Mouse (Mus musculus): ENCODE measurements around the gene Madcam1. TPM values are rescaled to one million over a fixed set of nuclear protein-coding genes. Genes with fewer than 3 reads are reported as not detected.

Gene Madcam1
- polyA plus RNA-seq, 1 experiment from 2014 or later, result 0.82 TPM

DNA sequence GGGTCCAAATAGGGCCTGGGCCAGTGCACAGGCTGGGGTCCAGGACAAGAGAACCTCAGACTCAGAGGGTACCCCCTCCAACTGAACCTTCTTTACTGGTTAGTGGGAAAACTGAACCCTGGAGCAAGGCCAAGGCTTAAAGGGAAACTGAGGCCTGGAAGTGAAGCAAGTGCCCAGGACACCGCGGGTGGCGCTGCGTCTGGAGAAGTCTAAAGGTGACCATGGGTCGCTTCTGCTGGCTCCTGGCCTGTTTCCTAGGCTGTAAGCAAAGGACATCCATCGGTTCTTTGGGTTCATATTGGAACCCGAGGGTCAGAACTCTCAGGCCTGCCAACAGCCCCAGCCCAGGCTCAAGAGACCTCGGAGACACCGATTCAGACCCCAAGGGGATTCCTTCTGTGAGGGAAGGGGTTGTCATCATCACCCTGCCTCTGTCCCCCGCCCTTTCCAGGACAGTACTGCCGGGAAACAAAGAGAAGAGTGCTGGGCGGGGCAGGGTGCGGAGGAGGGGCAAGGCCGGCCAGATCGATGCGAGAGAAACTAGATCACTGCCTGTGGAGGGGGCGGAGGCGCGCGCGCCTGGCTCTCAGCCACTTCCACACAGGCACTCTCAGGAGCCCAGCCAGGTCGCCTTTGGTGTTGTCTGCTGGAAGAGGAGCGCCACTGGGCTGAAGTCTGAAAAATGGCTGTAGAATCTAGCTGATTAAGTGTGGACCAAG, 25.7 kb upstream of the Madcam1 start:
- Histone ChIP-seq H3K9me3 (no peaks in the 10 kb centered on the region), H3K27ac (replicated peaks) (no peak overlapping the region), H3K9ac (peak overlapping the region; percentile 84), H3K4me1 (peaks cover 23% of the 10 kb centered on the region), H3K36me3 (no peaks in the 10 kb centered on the region), H3K4me2 (peak overlapping the region; percentile 96), H3K4me3 (peak overlapping the region; percentile 75), H3K27me3 (replicated peaks) (peaks cover 55% of the 10 kb centered on the region)
- ATAC-seq (ENCODE audit: extremely low read depth, insufficient number of reproducible peaks, low FRiP score, low TSS enrichment), result no peak
- 6% methylated on average over 23 of the region's 23 CpGs for WGBS

DNA sequence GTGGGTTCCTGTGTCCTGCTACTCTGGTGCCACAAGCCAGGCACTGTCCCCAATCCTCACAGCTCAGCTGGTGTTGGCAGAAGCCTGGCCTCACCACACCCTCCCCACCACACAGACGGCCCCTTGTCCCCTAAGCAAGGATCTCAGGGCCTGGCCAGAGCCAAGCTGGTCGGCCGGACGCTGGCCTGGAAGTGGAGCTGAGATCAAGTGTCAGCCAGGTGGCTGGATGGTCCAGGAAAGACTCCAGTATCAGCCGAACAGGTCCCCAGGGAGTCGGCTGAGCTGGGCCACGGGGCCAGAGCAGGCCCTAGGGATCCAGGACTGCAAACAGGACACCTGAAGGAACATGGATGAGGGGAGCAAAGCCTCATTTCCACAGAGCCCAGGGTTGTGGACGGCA, 18.6 kb upstream of the Madcam1 start, which contains the start of gene Odf3l2:
TSS of gene Odf3l2 (minus strand) at position 28 of the 400 bp plus-strand sequence.
- 66% methylated on average over 8 of the region's 8 CpGs for WGBS

DNA sequence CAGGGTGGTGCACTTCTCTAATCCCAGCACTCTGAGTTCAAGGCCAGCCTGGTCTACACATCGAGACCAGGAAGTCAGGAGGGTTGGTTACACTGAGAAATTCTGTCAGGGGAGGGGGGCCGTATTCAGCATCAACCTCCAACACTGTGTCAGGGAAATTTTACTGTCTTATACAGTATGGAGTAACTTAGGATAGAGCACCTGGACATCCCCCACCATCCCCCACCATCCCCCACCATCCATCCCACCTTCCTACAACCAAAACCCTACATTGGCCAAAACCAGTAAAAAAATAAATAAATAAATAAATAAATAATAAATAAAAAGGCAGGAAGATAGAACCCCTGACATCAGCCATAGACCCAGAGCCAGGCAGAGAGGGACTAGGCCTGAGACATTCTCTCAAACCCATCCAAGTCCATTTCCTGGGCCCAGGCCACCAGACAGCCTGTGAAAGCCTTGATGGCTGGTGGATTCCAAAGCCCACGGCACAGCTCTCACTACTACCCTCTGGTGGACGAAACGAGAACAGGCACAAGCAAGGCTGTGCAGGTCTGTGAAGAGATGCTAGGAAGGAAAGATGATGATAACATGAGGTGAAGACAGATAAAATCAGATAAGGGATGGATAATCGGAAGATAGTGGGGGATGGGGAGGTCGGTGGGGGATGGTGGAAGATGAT, 15.1 kb upstream of the Madcam1 start:
- 21% methylated on average over 7 of the region's 7 CpGs for WGBS
- no peak for ATAC-seq (ENCODE audit: extremely low read depth, insufficient number of reproducible peaks, low FRiP score, low TSS enrichment)
- Histone ChIP-seq H3K4me3 (no peak overlapping the region), H3K27me3 (replicated peaks) (peaks cover 30% of the 10 kb centered on the region), H3K36me3 (no peaks in the 10 kb centered on the region), H3K4me2 (no peak overlapping the region), H3K9ac (no peak overlapping the region), H3K27ac (replicated peaks) (no peak overlapping the region), H3K9me3 (no peaks in the 10 kb centered on the region), H3K4me1 (no peaks in the 10 kb centered on the region)

More for the DNA sequence above, 18.6 kb upstream of the Madcam1 start, which contains the start of gene Odf3l2:
- no peaks in the 10 kb centered on the region for H3K9me3 ChIP-seq
- no peaks in the 10 kb centered on the region for H3K4me1 ChIP-seq
- H3K36me3 ChIP-seq, result no peaks in the 10 kb centered on the region
- no peak within 1 kb of the TSS for H3K9ac ChIP-seq
- no peak for ATAC-seq (ENCODE audit: extremely low read depth, insufficient number of reproducible peaks, low FRiP score, low TSS enrichment)
- H3K27ac ChIP-seq (replicated peaks), result no peak within 1 kb of the TSS
- H3K4me3 ChIP-seq, result no peak within 1 kb of the TSS
- no peak within 1 kb of the TSS for H3K4me2 ChIP-seq
- H3K27me3 ChIP-seq (replicated peaks), result peaks cover 11% of the 10 kb centered on the region

DNA sequence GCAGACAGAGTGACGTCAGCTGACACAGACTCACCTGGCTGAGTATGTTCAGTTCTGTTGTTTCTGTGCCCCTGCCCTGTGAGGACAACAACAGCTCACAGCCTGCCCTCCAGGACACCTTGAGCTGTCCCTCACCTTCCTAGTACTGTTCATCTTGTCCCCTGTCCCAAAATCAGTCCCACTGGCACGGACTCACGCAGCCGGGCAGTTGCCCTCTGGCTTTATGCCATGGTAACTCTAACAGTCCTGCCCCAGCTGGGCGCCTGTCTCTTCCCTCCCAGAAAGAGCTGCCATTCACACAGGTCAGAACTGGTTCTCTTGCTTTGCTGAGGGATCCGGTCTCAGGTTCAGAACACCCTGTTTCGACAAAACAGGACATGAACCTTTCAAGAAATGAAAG, 11.6 kb upstream of the Madcam1 start:
- H3K36me3 ChIP-seq, result no peaks in the 10 kb centered on the region
- H3K9ac ChIP-seq, result no peak overlapping the region
- no peak for ATAC-seq (ENCODE audit: extremely low read depth, insufficient number of reproducible peaks, low FRiP score, low TSS enrichment)
- no peaks in the 10 kb centered on the region for H3K9me3 ChIP-seq
- H3K27ac ChIP-seq (replicated peaks), result no peak overlapping the region
- 77% methylated on average over 7 of the region's 7 CpGs for WGBS
- no peak overlapping the region for H3K4me3 ChIP-seq
- no peaks in the 10 kb centered on the region for H3K4me1 ChIP-seq
- H3K27me3 ChIP-seq (replicated peaks), result peaks cover 48% of the 10 kb centered on the region
- no peak overlapping the region for H3K4me2 ChIP-seq

DNA sequence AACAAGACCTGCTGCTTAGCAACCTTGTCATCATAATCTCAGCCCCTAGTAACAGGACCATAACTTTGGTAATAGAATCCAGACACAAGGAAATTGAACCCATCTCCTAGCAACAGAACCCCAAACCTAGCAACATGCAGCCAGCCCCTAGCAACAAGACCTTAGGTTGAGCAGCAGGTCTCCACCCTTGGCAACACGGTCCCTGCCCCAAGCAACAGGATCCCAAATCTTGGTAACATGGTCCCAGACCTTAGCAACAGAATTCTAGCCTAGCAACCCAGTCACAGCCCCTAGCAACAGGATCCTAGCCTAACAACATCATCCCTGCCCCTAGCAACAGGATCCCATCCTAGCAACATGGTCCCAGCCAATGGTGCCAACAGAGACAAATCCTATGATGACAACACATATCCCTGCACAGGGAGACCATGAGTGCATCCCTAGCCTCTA, 9.4 kb upstream of the Madcam1 start:
- H3K4me3 ChIP-seq, result no peak overlapping the region
- no peak overlapping the region for H3K9ac ChIP-seq
- H3K27ac ChIP-seq (replicated peaks), result no peak overlapping the region
- 36% methylated on average over 1 of the region's 1 CpGs for whole genome bisulfite sequencing
- no peak for ATAC-seq (ENCODE audit: extremely low read depth, insufficient number of reproducible peaks, low FRiP score, low TSS enrichment)
- H3K36me3 ChIP-seq, result no peaks in the 10 kb centered on the region
- H3K9me3 ChIP-seq, result no peaks in the 10 kb centered on the region
- H3K4me2 ChIP-seq, result no peak overlapping the region
- H3K27me3 ChIP-seq (replicated peaks), result peaks cover 48% of the 10 kb centered on the region
- no peaks in the 10 kb centered on the region for H3K4me1 ChIP-seq

DNA sequence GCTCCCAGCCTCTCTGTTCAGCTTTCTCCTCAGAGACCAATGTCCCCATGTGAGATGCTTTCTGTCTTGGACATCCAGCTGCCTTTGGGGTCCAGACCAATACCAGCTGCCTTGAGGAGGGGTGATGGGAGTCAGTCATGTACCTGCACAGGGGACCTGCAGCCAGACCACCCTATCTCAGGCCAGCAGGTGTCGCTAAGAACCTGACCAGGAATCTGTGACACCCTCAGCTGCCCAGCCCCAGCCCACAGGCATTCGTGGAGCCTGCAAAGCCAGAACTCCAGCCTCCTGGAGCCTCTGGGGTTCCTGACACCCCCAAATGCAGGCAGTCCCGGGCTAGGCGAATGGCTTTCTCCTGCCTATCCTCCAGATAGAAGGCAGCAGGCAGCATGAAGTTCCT, 5.5 kb upstream of the Madcam1 start:
- H3K4me3 ChIP-seq, result no peak overlapping the region
- ATAC-seq (ENCODE audit: extremely low read depth, insufficient number of reproducible peaks, low FRiP score, low TSS enrichment), result no peak
- H3K9ac ChIP-seq, result no peak overlapping the region
- H3K27ac ChIP-seq (replicated peaks), result no peak overlapping the region
- no peaks in the 10 kb centered on the region for H3K36me3 ChIP-seq
- no peak overlapping the region for H3K4me2 ChIP-seq
- no peaks in the 10 kb centered on the region for H3K4me1 ChIP-seq
- H3K9me3 ChIP-seq, result no peaks in the 10 kb centered on the region
- H3K27me3 ChIP-seq (replicated peaks), result peaks cover 27% of the 10 kb centered on the region
- 12% methylated on average over 4 of the region's 4 CpGs for WGBS

DNA sequence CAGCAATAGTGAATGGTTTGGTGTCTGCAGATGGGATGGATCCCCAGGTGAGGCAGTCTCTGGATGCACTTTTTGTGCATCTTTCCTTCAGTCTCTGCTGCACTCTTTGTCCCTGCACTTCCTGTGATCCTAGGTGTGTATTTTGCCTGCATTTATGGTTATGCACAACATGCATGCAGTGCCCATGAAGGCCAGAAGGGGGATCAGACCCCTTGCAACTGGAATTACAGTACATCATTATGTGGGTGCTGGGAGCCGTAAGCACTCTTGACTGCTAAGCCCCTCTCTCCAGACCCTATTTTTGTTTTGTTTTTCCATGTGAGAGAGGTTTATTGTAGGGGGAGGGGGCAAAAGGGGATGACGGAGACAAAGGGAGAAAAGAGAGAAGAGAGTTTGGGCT, 4.1 kb upstream of the Madcam1 start:
- Histone ChIP-seq H3K4me2 (no peak overlapping the region), H3K4me1 (no peaks in the 10 kb centered on the region), H3K27me3 (replicated peaks) (peaks cover 15% of the 10 kb centered on the region), H3K27ac (replicated peaks) (no peak overlapping the region), H3K9me3 (no peaks in the 10 kb centered on the region), H3K36me3 (no peaks in the 10 kb centered on the region), H3K4me3 (no peak overlapping the region), H3K9ac (no peak overlapping the region)
- ATAC-seq (ENCODE audit: extremely low read depth, insufficient number of reproducible peaks, low FRiP score, low TSS enrichment), result no peak
- WGBS, result 64% methylated on average over 2 of the region's 2 CpGs

DNA sequence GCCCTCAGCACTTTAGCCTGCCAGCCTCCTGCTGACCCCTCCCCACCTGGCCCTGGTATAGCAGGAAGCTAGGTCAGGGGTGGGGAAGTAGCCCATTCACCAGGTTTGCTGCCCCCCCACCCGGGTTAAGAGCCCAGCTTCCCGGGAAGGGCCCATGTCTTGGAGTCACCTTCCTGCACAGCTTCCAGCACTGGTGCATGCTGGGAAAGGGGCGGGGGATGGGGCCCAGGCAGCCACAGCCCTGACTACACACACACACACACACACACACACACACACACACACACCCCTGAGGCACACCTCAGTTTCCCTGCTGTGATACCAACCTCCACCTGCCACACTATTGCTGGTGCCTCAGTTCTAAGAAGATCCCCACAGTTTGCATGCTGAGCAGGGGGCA, 2.5 kb upstream of the Madcam1 start:
- H3K36me3 ChIP-seq, result no peaks in the 10 kb centered on the region
- no peaks in the 10 kb centered on the region for H3K4me1 ChIP-seq
- WGBS, result 29% methylated on average over 3 of the region's 3 CpGs
- no peak overlapping the region for H3K27ac ChIP-seq (replicated peaks)
- no peak overlapping the region for H3K4me3 ChIP-seq
- H3K27me3 ChIP-seq (replicated peaks), result peaks cover 6% of the 10 kb centered on the region; the same call in 1 of the 2 replicates
- no peak overlapping the region for H3K9ac ChIP-seq
- H3K4me2 ChIP-seq, result no peak overlapping the region
- ATAC-seq (ENCODE audit: extremely low read depth, insufficient number of reproducible peaks, low FRiP score, low TSS enrichment), result no peak
- H3K9me3 ChIP-seq, result no peaks in the 10 kb centered on the region

DNA sequence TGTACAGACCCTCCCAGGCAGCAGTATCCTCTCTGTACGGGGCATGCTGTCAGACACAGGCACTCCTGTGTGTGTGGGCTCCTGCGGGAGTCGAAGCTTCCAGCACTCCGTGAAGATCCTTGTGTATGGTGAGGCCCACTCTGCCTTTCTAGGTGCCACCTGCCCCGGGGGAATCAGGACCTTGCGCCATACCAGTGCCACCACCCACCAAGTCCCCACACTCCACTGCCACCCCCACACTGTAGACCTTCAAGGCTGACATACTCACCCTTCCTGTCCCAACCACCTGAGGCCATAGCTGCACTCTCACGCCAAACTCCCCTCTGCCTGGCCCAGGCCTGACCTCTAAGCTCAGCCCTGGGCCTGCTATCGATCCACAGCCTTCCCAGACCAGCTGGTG, 692 bp downstream of the Madcam1 start:
- no peak overlapping the region for H3K4me2 ChIP-seq
- no peaks in the 10 kb centered on the region for H3K9me3 ChIP-seq
- no peaks in the 10 kb centered on the region for H3K36me3 ChIP-seq
- no peak overlapping the region for H3K27ac ChIP-seq (replicated peaks)
- H3K4me3 ChIP-seq, result no peak overlapping the region
- no peak for ATAC-seq (ENCODE audit: extremely low read depth, insufficient number of reproducible peaks, low FRiP score, low TSS enrichment)
- H3K27me3 ChIP-seq (replicated peaks), result peaks cover 6% of the 10 kb centered on the region; the same call in 1 of the 2 replicates
- 75% methylated on average over 8 of the region's 8 CpGs for WGBS
- H3K9ac ChIP-seq, result no peak overlapping the region
- peaks cover 2% of the 10 kb centered on the region for H3K4me1 ChIP-seq

DNA sequence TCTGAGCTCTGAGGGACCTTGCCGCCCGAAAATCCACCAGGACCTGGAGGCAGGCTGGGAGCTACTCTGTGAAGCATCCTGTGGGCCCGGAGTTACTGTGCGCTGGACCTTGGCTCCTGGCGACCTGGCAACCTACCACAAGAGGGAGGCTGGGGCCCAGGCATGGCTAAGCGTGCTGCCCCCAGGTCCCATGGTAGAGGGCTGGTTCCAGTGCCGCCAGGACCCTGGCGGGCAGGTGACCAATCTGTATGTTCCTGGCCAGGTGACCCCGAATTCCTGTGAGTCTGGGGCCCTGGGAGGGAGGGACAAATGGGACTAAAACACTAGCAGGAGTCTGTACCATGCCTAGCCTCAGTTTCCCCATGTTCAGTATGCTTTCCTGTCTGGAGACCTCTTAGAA, 2.1 kb downstream of the Madcam1 start:
- no peaks in the 10 kb centered on the region for H3K36me3 ChIP-seq
- H3K9me3 ChIP-seq, result no peaks in the 10 kb centered on the region
- 60% methylated on average over 9 of the region's 9 CpGs for WGBS
- H3K27me3 ChIP-seq (replicated peaks), result peaks cover 6% of the 10 kb centered on the region; the same call in 1 of the 2 replicates
- H3K4me3 ChIP-seq, result no peak overlapping the region
- peaks cover 11% of the 10 kb centered on the region for H3K4me1 ChIP-seq
- no peak overlapping the region for H3K4me2 ChIP-seq
- no peak for ATAC-seq (ENCODE audit: extremely low read depth, insufficient number of reproducible peaks, low FRiP score, low TSS enrichment)
- H3K9ac ChIP-seq, result no peak overlapping the region
- H3K27ac ChIP-seq (replicated peaks), result no peak overlapping the region

DNA sequence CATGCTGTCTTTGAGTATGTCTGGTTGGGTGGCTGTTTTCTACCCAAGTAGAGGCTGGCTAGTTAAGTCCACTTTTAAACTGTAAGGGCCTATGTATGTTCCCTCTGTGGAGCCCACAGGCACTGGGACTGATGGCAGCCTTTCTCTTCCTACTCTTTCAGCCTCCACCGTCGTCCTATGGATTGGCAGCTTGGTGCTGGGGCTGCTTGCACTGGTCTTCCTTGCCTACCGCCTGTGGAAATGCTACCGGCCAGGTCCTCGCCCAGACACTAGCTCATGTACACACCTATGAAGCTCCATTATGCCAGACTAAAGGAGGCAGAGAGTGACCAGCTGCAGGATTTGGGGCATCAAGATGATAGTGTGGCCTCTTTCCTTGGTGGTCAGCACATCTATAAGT, 3.7 kb downstream of the Madcam1 start:
- 75% methylated on average over 5 of the region's 5 CpGs for WGBS

More for the DNA sequence above, 3.7 kb downstream of the Madcam1 start:
- Histone ChIP-seq H3K27ac (replicated peaks) (no peak overlapping the region), H3K4me1 (peaks cover 11% of the 10 kb centered on the region), H3K27me3 (replicated peaks) (peaks cover 6% of the 10 kb centered on the region; the same call in 1 of the 2 replicates), H3K4me2 (no peak overlapping the region), H3K4me3 (no peak overlapping the region), H3K36me3 (peaks cover 13% of the 10 kb centered on the region), H3K9ac (no peak overlapping the region), H3K9me3 (no peaks in the 10 kb centered on the region)
- no peak for ATAC-seq (ENCODE audit: extremely low read depth, insufficient number of reproducible peaks, low FRiP score, low TSS enrichment)
